ENCODE assay signal across 27 mouse cellular contexts in the genomic region with DNA sequence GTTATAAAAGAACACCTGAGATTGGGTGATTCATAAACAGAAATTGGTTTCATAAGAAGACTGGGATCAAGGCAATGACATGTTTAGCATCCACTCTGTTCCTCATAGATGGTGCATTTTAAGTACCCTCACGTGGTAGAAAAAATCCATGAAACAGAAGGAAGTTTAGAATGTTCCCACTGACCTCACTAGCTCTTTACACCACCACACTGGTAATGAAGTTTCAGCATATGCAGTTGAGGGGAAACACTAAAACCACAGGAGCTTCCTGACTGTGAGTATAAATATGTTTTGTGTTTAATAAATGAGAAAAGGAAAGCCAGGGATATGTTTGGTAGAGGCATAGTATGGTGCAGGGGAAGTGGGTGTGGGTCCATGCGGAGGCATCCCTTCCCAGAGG.
A peak's percentile ranks its signal among the peaks of the same experiment; 100 is the strongest.
DNase-seq lines count a peak whose midpoint lies in the region; ATAC-seq lines count a peak whose summit lies in the region.
"Had no signal": no experiment of that assay in that cellular context is flagged by ENCODE, and none has a peak within 500 bp of the region (broad histone marks: within the 10 kb centered on the region; RNA-seq: fewer than 3 reads in every experiment).

No protein-coding gene starts in this region.

- 79% methylated on average over 2 of the region's 2 CpGs for WGBS in hindbrain, embryonic 12.5 days

- no peaks in the 10 kb centered on the region for H3K27me3 ChIP-seq in hindbrain, embryonic 12.5 days
- H3K27me3 ChIP-seq: CH12.LX; embryonic facial prominence, embryonic 13.5 days; embryonic facial prominence, embryonic 15.5 days; forebrain, embryonic 12.5 days; Patski had no signal

- H3K4me2 ChIP-seq in hindbrain, embryonic 12.5 days (replicated peaks), result no peak overlapping the region
- H3K4me2 ChIP-seq: embryonic facial prominence, embryonic 13.5 days; embryonic facial prominence, embryonic 15.5 days; forebrain, embryonic 12.5 days had no signal

- no peak overlapping the region for H3K27ac ChIP-seq in hindbrain, embryonic 12.5 days
- H3K27ac ChIP-seq: embryonic facial prominence, embryonic 13.5 days; embryonic facial prominence, embryonic 15.5 days; forebrain, embryonic 10.5 days; forebrain, embryonic 12.5 days had no signal

- no peaks in the 10 kb centered on the region for H3K4me1 ChIP-seq in hindbrain, embryonic 12.5 days
- H3K4me1 ChIP-seq: embryonic facial prominence, embryonic 15.5 days; forebrain, embryonic 10.5 days; forebrain, embryonic 12.5 days had no signal

- DNase-seq in kidney, adult 9 months, result no peak
- DNase-seq in frontal cortex, postnatal 10 days (ENCODE audit: low spot score in 2 of 2), result no peak
- DNase-seq: adrenal gland, adult 8-10 months; adrenal gland, postnatal 14 days; adrenal gland, postnatal 36 days; B cell, adult 2 months; cerebellum, adult 11-12 months; cerebellum, adult 2 months; cerebellum, adult 9-10 months; cerebellum, postnatal 10 days; cerebellum, postnatal 25 days; embryo, embryonic 11 days had no signal

- no peaks in the 10 kb centered on the region for H3K36me3 ChIP-seq in hindbrain, embryonic 12.5 days
- H3K36me3 ChIP-seq: embryonic facial prominence, embryonic 13.5 days; embryonic facial prominence, embryonic 15.5 days; forebrain, embryonic 10.5 days; forebrain, embryonic 12.5 days; G1E had no signal

- no peaks in the 10 kb centered on the region for H3K9me3 ChIP-seq in hindbrain, embryonic 12.5 days (replicated peaks)
- H3K9me3 ChIP-seq: embryonic facial prominence, embryonic 13.5 days; embryonic facial prominence, embryonic 15.5 days; forebrain, embryonic 10.5 days; forebrain, embryonic 12.5 days; G1E had no signal

- no peak overlapping the region for H3K9ac ChIP-seq in hindbrain, embryonic 12.5 days
- H3K9ac ChIP-seq: embryonic facial prominence, embryonic 13.5 days; embryonic facial prominence, embryonic 15.5 days; forebrain, embryonic 12.5 days had no signal

- H3K4me3 ChIP-seq in hindbrain, embryonic 12.5 days, result no peak overlapping the region
- H3K4me3 ChIP-seq: embryonic facial prominence, embryonic 13.5 days; embryonic facial prominence, embryonic 15.5 days; erythroblast, embryonic 14.5 days; forebrain, embryonic 10.5 days; forebrain, embryonic 12.5 days had no signal

- ATAC-seq in common myeloid progenitor, adult 5-6 weeks (replicated peaks; ENCODE audit: low read depth, poor library complexity, severe bottlenecking), result peak; percentile 97
- peak; percentile 94 to 95 for ATAC-seq in hematopoietic stem cell, adult 5-6 weeks (replicated peaks in 1 of 2; ENCODE audit: insufficient read depth in 1 of 2, low FRiP score in 2 of 2, low TSS enrichment in 1 of 2, low read depth in 1 of 2, poor library complexity in 2 of 2, severe bottlenecking in 2 of 2)
- no peak for ATAC-seq in hindbrain, embryonic 12.5 days (ENCODE audit: low FRiP score)
- ATAC-seq: activated CD4-positive, CD25-positive, alpha-beta regulatory T cell, adult 4 months; CD4-positive, CD25-positive, alpha-beta regulatory T cell, adult 4 months; forebrain, embryonic 14.5 days; forebrain, embryonic 16.5 days; Patski had no signal
